Mouse (Mus musculus): ENCODE data around the gene Tgfbr1.

Tgfbr1 gene

DNA sequence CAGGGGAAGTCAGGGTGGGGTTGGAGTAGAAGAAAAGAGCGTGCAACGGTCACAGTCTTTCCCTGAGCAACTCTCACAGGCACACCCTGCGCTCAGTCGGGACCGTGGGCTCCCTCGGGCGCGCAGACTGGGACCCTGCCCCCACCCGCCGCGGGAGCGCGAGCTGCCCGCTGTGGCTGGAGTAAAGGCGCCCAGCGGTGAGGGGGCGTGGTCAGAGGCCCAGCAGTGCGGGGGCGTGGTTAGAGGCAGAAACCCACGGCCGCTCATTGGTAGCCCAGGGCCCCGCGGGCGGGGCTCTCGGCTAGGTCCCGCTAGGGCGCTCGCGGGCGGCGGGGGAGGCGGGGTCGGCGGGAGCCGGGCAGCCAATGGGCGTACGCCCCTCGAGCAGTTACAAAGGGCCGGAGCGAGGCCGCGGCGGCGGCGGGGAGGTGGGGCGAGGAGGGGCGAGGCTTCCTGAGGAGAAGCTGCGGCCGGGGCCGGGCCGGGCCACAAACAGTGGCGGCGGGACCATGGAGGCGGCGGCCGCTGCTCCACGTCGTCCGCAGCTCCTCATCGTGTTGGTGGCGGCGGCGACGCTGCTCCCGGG lies at the start of gene Tgfbr1:
Gene Tgfbr1 (plus strand): TSS at position 420 of the 586 bp plus-strand sequence.
- DNase-seq (ENCODE audit: low spot score in 2 of 2), result peak; percentile 91 to 96

DNA sequence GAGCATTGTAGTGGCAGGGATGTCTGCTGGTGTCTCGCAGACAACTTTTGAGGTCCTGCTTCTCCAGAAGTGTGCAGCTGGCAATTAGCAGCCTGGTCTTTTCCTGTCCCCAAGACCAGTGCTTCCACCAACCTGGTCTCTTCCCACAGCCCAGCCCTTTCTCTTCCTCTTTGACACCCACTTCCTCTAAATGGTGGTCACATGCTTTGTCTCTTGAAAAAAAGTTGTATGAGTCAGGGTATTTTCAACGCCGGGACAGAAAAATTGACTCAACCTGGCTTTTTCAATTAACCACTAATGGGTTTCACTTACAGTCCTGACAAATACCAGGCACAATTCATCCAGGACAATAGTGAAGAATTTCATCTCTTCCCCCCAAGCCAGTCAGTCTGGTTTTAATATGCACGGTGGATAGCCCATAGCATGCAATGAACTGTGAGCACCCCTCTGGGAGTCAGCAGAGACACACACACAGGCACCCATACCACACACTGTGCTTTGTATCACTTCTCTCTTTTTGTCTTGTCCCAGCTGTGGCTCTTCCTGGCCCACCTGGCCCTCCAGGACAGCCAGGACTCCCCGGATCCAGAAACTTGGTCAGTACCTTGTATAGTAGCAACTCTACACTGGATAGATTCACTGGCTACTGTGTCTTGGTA lies 49.6 kb upstream of the Tgfbr1 start:
- DNase-seq (ENCODE audit: low spot score in 2 of 2), result no peak

DNA sequence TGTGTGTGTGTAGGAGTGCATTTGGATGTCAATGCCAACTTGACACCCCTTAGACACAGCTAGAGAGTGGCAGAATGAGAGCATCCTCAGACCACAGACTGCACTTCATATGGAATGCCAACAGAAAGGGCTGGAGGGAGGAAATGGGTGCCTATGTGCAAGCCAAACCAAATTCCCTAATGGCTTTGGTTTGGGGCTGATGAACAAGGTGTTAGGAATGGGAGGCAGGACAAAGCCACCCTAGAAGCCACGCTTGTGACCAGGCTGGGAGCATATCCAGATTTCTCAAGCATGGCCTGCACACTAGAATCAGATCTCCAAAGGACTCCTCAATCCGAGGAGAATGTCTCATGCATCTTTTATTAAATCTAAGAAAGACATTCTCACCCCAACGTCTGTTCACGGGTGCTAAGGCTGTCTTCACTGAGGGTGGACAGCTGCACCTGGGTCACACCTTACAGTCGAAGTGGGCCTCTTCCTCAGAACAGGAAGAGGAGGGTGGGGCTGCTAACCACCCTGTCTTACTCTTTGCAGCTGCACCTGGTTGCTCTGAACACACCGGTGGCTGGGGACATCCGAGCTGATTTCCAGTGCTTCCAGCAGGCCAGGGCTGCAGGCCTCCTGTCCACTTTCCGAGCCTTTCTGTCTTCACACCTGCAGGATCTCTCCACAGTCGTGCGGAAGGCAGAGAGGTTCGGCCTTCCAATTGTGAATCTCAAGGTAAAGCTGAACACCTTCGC lies 43.0 kb upstream of the Tgfbr1 start:
- DNase-seq (ENCODE audit: low spot score in 2 of 2), result no peak

DNA sequence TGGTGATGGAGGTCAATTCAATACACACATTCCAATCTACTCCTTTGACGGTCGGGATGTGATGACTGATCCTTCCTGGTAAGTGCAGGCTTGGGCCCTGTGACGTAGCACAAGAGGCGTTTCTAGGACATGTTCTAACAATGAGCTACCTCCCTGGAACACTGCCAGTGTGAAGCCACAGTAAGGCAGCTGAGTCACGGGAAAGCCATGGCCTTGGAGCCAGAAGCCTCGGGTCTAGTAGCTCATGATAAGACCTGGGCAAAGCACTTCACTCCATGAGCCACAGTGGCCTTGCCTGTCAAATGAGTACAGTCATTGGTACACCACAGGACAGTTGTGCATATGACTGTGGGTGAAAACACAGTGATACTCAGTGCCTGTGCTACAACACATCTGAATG lies 42.2 kb upstream of the Tgfbr1 start:
- no peak for DNase-seq (ENCODE audit: low spot score in 2 of 2)

DNA sequence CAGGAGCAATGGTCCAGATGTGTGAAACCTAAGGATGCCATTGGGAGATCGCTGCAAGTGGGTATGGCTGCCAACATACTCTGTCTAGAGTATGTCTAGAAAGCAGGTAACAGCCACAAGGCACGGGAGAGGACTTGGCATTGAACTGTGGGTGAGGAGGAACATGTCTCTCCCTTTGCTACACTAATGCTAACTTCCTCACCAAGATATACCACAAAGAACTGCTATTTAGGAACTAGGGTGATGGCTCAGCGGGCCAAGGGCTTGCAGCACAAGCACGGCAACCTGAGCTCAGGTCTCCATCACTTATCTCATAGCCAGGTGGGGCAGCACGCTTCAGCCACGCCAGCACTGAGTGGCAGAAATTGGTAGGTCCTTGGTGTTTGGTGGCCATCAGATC lies 41.6 kb upstream of the Tgfbr1 start:
- no peak for DNase-seq (ENCODE audit: low spot score in 2 of 2)

DNA sequence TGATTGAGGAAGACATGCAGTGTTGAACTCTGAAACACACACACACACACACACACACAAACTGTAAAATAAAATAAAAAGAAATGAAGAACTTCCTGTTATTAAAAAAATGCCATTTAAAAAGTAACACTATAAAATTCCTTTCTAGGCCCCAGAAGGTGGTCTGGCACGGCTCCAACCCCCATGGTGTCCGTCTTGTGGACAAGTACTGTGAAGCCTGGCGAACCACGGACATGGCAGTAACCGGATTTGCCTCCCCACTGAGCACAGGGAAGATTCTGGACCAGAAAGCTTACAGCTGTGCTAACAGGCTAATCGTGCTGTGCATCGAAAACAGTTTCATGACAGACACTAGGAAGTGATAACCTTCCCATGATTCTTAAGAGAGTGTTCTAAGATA lies 41.1 kb upstream of the Tgfbr1 start:
- DNase-seq (ENCODE audit: low spot score in 2 of 2), result peak in 1 of 2 experiments; percentile 14

DNA sequence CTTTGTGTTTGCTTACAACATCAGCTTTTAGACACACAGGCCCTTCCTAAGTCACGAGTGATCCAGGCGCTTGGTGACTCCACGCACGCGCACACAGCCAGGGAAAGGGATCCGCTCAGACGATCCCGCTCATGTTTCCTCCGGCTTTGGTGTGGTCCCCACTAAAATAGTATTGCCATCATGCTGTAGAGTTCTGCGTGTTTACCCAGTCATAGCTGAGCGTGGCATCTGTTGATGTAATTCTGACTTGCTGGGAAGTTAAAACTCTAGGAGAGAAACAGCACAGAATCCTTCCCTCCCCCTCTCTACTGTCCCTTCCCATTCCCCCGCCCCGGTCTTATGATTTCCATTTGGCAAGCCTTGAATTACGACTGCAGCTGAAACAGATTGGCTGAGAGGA lies 40.3 kb upstream of the Tgfbr1 start:
- peak in 1 of 2 experiments; percentile 7 for DNase-seq (ENCODE audit: low spot score in 2 of 2)

DNA sequence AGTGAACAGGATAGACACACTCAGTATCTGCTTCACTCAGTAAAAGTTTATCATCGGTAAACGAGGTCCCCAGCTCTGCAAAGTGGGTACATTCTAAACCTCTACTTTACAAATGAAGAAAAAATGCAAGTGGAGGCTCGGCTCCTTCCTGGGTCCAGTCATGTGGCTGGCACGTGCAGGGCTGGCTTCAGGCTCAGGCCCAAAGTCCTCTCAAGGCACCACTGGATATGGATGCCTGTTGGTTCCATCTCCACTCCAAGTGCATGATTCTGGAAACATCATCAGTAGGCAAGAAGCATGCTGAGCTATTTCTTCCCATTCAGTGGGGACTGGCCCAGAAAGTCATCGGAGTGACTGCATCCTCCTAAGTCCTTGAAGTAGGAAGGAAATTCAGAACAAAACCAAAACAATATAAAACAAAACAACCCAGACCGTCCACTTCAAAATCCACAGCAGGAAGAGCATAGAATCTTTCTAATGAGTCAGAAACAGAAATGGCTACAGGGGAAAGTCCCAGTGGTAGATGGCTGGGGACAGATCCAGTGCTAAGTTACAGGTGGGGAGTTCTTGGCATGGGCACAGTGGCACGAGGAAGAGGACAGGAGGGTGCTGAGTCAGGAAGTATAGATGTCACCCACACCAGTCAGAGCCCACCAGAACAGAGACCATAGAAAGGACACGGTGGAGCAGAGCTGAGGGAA lies 39.2 kb upstream of the Tgfbr1 start:
- DNase-seq (ENCODE audit: low spot score in 2 of 2), result no peak

DNA sequence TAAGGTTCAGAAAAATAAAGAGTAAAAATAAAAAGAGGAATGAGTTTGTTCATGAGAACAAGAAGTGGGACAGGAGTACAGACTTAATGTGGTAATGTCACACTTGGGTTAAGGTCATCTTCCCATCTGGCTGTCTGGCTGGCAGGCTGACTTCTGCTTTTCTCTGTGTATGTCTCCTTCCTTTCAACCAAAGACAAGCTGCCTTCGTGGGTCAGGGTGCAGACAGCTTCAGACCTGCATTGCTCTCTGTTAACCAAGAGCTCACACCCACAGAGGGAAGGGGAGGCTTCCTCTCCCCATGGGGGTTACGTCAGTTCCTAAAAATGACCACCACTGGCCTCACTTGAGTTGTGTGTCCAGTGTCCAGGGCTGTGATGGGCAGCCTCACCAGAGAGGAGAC lies 37.6 kb upstream of the Tgfbr1 start:
- no peak for DNase-seq (ENCODE audit: low spot score in 2 of 2)

DNA sequence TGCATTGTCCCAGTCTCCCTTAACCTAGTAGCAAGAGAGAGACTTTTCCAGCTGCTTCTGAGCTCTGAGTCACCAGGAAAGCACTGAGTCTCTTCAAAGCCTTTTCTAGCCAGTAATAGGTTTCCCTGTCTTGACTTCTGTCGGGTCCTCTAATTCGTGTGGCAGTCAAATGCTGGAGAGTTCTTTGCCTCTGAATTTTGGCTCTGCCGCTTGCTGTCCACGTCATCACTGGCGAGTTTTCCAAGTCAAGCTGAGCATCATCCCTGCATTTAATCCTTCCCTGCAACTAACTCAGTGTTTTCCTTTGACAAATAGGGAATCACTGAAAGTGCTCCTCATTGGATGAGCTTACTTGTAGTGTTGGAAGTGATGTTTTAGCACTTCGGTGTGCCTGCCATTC lies 36.6 kb upstream of the Tgfbr1 start:
- no peak for DNase-seq (ENCODE audit: low spot score in 2 of 2)

DNA sequence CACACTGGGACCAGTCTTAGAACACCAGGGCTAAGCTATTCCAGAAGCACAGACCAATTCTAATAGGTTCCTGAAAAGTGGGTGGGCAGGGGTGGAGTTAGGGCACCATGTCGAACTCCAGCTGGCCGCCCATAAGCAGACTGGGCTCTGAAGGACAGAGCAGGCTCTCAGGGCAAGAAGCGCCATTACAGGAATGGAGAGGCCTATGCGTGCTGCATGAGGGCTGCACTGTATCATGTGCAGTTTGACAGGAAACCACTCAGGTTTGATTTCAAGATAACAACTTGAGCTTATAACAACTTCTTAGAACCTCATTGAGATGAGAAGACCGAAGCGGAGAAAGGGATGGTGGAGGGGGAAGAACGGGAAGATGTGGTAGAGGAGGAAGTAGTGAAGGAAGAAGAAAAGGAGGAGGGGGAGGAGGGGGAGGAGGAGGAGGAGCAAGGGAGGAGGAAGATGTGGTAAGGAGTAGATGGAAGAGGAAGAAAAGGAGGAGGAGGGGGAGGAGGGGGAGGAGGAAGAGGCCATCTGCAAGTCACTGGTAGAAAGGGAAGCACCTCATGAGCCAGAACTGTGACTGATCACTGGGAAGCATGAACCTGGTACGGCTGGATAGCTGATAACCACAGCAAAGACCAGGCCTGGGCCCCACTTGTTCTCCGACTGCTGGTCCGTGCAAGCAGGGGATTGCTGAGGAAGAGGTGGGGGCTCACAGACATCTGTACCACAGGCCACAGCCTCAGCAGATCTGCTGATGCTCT lies 33.3 kb upstream of the Tgfbr1 start:
- DNase-seq (ENCODE audit: low spot score in 2 of 2), result no peak

DNA sequence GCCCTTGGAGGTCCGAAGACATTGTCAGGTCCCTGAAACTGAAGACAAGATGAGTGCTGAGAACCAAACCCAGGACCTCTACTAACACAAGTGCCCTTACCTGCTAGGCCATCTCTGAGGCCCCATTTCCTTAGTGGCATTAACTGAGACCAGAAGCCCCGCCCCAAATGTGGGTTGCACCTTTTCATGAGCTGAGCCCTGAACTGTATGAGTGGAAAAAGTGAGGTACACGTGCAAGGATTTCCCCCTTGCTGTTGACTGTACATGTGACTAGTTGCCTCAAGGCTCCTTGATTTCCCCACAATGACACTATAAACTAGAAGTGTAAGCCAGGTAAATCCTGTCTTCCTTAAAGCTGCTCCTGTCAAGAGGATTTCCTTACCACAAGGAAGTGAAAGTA lies 30.7 kb upstream of the Tgfbr1 start:
- no peak for DNase-seq (ENCODE audit: low spot score in 2 of 2)

DNA sequence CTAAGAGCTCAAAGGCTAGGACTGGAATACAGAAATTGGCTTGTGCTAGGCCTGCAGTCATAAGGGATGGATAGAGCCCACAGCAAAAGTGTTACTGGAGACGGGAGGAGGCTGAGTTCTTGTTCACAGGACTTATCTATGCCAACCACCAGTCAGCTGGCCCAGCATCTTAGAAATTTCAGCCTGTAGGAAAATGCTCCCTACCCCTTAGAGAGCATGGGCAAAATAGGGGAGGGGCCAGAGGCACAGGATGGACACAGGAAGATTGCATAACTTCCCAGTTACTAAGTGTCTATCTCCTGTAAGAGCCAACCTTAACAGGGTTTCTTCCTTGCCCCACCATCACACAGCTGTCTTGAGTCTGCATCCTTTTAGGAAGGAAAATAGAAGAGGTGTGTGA lies 28.8 kb upstream of the Tgfbr1 start:
- no peak for DNase-seq (ENCODE audit: low spot score in 2 of 2)

DNA sequence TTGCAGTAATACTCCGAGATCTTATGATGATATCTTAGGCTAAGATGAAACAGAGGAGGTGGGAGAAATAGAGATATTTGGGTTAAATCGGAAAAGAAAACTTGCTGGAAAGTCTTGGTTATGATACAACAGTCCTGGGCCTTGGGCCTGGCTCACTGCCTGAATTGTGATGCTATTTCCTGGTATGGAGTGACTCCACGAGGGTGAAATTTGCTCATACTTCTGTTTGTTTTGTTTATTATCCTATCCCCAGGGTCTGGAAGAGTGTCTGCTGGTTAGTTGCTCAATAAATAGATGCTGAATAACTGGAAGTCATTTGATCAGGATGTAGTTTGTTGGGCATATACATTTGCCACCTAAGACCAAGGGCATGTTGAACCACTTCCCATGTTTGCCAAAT lies 25.2 kb upstream of the Tgfbr1 start:
- no peak for DNase-seq (ENCODE audit: low spot score in 2 of 2)

DNA sequence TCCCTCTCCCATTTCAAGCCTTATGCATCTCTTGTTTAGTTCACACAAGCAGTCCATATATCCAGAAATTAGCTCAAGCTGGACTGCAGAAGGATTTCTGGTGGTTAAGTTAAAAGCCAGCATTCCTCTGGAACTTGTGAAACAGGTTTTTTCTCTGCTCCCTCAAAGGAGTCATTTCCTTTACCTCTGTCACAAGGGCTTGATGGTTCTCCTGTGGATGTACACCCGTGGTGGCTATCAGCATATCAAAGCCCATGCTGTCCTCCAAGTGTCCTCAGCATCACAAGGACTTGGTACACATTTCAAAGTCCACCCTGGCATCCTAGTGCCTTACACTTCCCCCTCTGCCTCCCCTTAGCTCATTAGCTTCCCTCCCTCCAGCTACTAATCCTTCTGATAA lies 23.7 kb upstream of the Tgfbr1 start:
- DNase-seq (ENCODE audit: low spot score in 2 of 2), result no peak

DNA sequence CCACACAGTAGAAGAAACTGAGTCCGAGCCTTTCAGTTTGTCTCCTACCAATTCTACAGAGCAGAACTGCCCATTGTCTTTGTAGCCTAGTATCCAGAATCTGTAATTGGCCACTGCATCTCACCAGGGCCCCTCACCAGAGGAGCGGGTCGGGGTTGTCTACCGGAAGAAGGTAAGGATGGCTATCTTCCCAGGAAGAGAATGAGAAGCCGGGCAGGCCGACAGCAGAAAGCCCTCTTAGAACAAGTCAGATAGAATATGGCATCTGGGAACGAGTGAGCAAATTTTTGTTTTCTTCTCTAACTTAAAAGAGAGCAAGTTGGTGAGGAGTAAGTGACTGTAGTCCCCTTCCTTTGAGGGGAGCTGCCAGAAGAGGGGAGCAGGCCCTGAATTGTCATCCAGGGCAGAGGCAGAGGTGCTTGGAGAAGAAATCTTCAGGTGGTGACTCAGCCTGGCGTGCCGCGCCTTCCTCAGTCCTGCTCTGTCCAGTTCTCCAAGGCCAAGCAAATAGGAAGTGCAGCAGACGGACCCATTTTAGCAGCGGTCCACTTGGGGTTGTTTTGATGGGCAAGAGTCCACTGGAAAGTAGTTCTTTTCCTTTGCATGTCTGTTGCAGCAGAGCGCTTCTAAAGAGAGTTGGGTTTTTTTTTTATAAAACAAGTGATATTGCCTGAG lies 22.5 kb upstream of the Tgfbr1 start:
- DNase-seq (ENCODE audit: low spot score in 2 of 2), result no peak

DNA sequence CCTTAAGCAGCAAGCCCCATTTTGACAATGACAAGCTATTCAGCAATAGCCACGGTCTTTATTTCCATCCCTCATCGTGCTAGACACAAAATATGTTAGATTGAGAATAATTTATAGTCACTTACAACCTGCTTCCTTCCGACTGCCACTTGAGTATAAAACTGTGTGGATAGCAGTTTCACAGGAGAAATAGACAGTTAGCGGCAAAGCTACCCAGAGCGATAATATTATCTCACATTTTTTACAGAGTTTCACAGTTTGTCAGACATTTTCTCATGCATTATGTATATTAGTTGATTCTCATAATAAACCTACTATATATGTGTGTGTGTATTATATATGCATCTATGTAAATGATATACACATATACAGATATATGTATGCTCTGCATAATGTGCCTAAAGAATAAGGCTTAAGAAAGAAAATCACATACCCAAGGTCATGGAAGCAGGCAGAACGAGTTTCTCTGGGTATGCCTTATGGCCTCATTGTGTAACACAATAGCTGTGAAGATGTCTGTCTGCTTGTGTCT lies 20.1 kb upstream of the Tgfbr1 start:
- no peak for DNase-seq (ENCODE audit: low spot score in 2 of 2)

DNA sequence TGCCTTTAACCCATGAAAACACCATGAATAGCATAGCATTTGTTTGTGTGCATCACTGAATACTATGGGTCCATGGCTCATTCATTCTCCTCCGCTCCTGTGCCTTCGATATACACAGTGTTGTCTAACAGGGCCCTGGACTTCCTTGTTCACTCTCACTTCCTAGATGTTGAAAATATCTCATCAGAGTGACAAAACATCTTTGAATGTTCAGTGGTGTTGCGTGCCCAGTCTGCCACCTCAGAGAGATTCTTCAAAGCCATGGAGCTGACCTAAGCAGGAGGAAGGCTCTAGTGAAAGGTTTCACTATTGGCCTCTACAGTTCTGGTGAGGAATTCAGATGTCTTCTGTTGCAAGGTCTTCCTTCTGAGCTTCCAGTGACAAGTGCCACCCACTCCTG lies 19.5 kb upstream of the Tgfbr1 start:
- no peak for DNase-seq (ENCODE audit: low spot score in 2 of 2)

DNA sequence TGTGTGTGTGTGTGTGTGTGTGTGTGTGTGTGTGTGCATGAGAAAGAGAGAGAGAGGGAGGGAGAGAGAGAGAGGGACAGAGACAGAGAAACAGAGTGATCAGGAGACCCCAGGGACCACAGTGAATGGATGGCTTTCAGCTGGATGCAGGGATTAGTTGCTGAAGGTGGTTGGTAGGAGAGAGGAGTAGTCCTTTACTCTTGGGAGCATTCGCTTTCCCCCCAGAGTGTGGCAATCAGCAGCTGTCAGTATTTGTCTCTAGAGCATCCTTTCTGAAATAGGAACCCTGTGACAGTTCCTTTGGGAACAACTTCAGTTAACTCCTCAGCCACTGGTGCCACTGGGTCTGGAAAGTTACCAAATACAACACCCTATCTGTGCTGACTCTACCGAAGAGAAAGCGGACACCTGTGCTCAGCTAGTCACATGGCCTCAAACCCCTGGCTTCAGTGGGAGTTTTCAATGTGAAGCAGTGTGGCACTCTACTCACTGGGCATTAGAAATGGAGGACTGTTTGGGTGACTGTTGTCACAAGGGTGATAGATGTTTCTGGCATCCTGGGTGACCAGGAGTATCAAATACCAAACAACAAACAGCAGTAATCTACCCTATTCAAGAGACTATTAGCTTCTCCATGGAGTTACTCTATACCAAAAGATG lies 16.0 kb upstream of the Tgfbr1 start:
- DNase-seq (ENCODE audit: low spot score in 2 of 2), result no peak

DNA sequence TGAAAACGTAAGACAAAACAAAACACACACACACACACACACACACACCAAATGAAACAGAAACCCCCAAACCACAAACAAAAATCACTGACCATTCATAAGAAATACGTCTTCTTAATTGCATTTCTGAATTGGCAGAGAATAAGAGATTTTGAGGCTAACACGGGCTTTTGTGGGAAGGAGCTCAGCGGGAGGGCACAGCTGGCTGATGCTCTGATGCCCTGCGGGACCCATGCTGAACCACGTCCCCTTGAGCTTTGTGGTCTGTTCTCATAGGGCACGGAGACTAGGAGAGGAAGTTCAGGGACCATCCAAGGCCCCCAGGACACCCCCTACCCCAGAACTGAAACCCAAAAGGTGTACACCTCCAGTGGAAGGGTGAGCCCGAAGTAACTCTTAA lies 10.4 kb upstream of the Tgfbr1 start:
- no peak for DNase-seq (ENCODE audit: low spot score in 2 of 2)

DNA sequence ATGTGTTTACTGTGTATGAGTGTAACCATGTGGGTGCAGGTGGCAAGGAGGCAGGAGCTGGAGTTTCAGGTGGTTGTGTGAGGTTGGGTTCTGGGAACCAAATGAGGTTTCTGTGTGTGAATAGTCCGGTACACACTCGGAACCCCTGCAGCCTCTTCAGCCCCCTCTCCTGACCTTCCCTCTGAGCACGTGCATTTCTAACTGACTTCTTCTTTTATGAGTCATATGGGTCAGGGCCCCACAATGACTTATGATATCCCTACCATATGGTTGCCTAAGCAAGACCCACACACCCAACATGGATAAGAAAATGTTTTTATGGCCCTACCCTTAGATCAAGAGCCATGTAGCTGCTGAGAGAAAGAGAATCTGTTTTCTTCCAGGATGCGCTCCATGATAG lies 6.0 kb upstream of the Tgfbr1 start:
- no peak for DNase-seq (ENCODE audit: low spot score in 2 of 2)
